Mouse (Mus musculus) ovary, postnatal 36 days (tissue): ENCODE results near the gene Odf2.

Experiments
- DNase-seq: peaks from one replicate; pipeline ENCODE4 v3.0.0; 2022; ENCODE audit warnings: low spot score, mixed read lengths

Gene Odf2

DNA sequence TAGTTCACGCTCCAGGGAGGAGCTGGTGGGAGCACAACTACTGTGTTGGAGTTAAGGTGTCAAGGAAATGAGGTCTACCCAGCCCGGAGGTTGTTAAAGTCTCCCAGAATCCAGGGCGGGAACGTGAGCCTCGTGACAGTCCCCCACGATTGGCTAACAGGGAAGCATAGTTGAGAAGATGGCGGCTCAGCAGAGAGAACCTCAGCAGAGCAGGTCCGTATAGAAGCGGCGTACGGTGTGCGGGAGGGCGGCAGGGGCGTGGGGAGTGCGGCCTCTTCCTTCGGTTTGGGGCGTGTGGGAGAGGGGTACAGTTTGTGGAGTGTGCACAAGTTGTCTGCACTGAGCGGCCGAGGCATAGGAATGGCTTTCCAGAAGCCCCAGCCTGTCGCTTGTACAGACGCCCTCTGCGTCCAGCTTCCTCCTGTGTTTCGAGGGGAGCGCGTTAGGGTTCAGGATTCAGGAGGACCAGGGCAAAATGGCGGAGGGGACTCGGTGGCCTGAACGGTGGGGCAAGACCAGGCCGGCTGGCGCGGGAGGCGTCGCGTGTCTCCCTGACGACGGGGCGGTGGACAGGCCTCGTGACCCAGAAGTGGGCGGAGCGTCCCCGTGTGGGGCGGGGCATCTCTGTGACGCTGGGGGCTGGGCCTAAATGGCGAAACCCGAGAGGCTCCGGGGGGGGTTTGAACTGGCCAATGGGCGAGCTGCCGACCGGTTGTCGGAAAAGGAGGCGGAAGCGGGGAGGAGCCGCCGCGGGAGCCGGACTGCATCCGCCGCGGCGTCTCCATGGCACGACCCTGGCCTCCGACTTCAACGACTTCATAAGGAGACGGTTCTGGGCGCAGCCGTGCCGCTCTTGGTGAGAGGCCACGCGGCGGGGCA, at the start of gene Odf2:
Odf2 (plus strand) TSS at position 156 of the 879 bp plus-strand sequence.
- peak; percentile 100 for DNase-seq

DNA sequence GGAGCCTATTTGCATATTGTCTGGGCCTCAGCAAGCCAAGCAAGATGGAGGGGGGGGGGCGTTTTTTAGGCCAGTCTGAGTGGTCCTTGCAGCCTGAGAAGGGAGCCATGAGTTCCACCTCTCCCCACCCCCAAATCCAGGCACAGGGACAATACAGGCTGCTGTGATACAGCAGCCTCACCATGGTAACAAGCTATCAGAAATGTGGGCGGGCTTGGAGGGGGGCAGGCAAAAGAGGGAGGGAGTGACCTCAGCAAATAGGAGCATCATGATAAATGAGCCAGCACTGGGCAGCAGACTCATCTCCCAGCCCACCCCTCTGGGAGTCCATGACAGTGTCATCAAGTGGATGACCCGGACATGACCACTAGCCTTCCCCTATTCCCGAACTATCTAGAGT, 49.6 kb upstream of the Odf2 start:
- no peak for DNase-seq

DNA sequence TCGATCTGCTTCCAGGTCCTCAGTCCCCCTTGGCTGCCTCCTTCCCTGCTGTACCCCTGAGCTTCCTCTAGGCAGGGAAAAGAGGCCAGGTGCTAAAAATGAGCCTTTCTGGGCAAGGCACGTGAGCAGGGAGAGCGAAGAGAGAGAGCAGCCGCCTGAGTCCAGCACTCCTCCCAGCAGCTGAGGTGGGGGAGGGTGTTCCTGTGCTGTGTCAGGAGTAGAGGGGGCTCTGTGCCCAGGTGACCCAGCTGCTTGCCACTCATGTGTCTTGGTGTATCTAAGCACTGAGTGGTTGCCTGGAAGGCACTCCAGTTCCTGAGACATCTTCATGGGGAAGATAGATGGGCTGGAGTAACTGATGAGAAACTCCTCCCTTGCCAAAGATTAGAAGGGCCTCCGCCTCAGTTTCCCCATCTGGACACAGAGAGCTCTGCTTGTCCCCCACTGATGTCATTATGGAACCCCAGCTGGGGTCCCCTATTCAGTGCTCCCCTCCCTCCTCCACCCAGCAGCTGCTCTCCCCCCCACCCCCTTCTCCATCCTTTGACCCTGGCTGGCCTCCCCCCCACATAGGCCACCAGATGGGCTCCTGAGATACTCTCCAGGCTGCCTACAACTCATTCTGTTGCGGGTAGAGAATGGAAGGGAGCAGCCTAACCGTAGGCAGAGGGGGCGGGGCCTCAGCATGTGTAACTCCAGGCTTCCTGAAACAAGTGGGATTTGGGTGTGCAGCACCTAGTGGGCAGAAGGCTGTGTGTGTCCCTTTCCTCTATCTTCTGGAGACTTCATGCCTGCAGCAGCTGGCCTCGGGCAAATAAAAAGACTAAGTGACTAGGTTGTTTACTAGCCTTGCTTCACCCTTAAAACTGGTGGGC, 45.6 kb upstream of the Odf2 start:
- DNase-seq: no peak

DNA sequence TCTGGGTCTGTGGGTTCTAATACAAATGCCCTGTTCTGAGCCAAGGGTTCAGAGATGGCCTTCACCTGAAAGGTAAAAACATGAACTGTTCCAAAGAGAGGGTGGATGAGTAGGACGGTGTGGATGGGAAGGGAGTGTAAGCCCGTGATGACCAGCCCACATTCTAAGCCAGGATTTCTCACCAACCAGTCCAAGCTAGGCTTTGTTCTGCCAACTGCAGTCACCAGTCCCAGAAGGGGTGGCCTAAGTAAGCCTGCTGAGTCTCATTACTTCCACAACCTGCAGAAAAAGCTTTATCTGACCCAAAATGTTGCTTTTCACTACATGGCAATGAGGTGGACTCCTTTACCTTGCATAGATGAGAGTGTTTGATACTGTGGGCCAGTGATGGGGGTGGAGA, 44.9 kb upstream of the Odf2 start:
- no peak for DNase-seq

DNA sequence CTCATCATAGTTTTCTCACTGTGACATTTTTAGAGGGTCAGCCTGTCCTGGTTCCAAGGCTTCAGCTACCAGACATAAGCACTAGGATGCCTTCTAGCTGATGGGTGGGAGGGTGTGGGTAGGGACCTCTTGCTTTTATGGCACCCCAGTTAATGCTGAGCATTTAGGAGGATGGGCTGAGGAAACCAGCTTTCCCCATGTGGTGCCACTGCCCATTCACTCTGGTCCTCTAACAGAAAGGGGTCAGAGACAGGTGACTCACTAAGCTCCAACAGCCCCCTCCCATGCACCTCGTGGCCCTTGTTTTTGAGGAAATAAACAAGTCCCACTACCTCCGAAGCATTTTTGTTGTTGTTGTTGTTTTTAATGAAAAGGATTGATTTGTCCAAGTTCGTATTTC, 44.4 kb upstream of the Odf2 start:
- DNase-seq: no peak

DNA sequence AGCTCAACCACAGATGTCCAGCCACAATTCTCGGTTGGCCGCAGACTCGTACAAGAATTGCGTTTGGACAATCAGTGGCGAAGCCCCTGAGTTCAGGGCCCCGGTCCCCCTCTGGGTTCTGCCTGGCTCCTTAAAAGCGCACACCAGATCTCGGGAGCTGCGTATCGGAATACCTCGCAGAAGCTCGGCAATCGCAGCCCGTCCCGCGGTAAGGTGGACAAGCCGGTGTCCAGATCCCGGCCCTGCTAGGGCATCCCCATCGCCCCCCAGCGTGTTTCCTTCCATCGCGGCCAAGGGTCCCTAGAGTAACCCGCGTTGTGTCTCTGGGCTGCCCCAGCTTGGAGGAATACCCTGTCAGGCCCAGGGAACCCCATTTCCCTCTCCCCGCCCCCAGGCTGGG, 43.4 kb upstream of the Odf2 start:
- DNase-seq: no peak

DNA sequence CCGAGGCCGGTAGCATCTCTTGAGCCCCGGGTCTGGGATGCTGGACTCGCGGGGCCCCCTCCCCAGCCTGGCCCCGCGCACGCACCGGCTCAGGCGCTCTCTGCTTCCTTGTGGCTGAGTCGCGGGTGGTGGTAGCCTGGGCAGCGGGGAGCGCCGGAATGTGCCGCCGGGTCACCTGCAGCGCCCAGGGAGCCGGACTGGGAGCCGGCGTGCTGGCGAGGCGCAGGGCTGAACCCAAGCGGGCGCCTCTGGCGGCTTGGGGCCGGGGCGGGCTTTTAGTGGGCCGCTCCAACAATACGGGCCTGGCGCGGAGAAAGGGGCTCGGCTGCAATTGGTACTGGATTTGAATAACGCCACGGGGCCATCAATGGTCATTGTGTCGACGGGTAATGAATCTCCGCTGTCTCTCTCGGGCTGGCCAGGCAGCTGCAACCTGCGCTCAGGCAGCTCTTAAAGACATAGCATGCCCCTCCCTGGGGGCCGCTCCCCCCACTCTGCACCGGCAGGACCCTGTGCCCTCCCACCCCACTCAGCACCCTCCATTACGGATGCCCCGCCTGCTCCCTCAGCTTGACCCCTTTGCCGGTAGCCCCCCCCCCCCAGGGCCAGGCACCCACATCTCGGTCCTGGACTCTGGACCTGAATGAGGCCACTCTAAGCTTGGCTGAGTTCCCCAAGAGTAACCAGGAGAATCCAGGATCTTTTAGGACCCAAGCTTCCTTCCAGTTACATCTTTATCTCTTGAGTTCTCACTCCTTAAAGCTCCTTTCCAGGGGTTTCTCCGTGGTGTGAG, 42.8 kb upstream of the Odf2 start:
- no peak for DNase-seq

DNA sequence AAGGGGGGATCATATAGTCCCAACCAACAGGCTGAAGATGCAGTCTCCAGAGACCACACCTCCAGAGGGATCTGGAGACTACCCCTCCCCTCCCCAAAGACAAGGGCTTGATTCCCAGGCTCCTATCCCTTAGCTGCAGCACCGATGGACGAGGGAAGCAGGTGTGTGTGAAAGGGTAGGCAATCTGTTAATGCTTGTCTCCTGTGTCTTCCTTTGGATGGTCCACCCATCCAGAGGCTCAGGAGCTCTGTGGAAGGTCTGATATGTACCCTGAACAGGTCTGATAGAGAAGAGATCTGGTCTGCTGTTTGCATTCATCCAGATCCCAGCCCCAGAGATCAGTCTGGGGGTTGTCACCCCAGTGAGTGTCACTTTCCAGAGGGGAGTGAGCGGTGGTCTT, 42.1 kb upstream of the Odf2 start:
- DNase-seq: no peak

DNA sequence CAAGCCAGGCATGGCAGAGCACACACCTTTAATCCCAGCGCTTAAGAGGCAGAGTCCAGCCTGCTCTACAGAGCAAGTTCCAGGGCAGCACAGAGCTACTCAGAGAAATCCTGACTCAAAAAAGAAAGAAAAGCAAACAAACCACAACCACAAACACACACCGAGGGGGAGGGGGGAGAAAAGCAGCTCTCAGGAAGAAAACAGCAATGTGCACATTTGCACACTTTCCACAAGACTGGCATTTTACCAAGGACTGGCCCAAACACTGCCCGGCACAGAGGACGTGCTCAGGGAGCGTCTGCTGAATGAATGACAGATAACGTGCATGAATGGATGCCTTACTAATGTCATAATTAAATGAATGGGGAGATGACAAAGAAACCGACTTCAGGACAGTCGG, 40.0 kb upstream of the Odf2 start:
- DNase-seq: no peak

DNA sequence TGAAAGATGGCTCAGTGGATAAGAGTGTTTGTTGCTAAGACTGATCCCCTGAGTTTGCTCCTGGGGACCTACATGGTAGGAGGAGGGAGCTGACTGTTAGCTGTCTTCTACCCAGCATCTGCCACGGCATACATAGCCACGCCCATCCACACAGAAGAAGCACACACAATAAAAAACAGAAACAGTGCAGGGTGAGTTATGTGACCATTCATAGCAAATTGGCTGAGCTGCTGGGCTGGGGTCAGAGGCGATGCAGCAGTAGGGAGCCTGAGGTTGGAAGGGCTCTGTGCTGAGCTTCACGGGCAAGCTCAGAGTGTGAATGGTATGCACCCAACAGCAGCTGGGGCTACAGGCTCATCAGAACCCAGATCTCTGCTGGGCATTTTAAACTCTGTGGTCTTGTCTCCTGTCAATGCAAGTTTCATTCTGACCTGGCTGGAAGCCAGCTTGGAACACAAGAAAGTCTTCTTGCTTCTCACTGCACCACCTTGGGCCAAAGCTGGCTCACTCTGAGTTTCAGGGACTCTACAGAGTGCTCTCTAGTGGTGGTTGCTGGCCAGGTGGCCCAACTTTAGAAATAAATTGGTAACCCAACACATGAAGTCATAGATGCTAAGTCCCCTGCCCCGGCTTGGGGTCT, 39.1 kb upstream of the Odf2 start:
- DNase-seq: no peak

DNA sequence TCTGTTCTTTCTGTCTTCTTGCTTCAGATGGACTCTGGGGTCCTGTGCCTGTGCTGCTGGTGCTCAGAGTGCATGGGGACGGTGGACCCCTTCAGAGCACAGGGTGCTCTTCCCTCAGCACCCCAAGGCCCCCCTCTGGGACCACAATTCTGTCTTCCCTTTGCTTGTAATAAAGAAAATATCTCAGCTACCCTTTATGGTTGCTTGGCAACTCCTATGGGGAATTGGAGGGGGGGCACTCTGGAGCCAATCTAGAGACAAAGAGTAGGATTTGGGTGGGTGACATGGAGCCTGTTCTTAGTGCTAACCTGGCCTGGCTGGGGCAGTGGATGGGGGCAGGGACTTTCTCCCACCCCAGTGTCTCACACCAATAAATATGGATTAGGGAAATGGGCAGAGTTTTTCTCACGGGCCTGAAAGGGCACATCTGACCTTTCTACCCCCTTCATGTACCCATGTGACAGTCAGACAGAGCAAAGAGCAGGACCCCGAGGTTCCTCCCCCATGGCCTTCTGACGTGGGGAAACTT, 36.0 kb upstream of the Odf2 start:
- DNase-seq: no peak

DNA sequence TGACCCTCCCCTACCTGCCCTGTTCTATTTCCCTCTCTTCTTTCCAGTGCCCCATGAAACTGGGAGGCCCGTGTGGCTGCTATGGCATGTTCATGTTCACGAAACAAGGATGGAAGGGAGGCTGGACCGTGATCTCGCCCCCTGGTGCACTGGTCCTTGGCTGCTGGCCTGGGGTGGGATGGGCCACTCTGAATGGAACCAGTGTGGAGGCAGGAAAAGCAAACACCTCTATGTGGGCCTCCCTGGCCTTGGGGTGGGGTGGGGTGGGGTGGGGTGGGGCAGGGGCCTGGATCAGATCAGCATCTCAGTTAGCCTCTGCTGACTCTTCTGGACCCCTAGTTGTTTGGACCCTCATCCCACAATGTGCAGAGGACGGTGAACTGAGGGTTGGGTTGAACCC, 35.3 kb upstream of the Odf2 start:
- no peak for DNase-seq

DNA sequence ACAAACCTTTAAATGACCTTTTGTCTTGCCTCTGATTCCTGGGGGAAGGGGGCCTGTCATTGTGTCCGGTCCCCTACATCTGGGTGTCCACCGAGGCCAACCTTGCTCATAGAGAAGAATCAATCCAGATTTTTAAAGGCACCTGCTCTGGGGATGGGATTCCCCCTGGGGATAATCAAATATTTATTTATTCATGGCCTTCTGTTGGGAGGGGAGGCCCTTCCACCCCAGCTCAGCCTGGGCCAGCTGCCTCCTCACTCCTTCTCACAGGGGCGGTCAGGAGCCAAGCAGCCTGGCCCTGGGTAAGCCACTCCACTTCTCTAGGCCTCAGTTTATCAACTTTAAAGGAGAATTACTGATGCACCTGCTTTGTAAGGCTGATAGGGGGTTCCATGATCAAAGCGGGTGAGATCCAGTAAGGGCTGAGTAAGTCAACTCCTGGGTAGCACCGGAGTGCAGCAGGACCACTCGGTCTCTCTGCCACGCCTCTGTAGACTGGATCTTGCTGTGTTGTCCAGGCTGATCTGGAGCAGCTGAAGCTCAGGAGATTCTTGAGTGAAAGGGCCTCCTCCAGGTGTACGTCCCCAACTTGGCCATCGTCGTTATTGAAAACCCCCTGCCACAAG, 33.3 kb upstream of the Odf2 start:
- DNase-seq: no peak

DNA sequence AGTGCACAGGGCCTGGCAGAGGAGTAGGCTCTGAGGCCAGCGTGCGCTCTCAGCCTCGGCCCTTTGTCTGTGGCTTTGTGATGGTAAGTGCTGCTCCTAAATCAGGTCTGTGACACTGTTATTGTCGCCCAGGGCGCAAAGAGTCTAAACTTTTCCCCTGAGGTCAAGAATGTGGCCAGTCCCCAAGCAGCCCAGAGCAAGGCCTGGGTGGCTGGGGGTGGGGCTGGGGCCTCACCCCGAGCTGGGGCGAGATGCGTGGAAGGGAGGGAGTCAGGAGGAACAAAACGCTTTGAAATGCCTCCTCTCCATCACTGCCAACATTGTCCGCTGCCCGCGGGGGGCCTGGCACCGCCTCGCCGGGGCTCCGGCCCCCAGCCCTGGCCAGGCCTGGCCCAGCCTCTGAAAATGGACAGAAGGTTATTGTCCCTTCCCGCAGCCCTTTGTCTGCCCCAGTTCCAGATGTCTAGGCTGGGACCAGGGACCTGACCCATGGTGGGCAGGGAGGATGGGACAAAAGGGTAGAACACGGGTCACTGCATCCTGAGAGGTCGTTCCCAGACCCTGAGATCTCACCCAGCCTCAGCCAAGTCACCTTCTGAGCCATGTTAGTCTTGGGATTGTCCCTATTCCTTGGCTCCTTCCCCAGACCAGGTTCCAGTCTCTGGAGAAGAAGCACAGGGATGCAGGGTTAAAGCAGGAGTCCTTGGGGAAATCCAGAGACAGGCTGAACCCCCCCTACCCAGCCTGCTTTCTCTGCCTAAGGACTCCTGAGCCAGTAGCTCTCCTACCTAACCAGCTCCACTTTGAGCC, 32.4 kb upstream of the Odf2 start:
- no peak for DNase-seq

DNA sequence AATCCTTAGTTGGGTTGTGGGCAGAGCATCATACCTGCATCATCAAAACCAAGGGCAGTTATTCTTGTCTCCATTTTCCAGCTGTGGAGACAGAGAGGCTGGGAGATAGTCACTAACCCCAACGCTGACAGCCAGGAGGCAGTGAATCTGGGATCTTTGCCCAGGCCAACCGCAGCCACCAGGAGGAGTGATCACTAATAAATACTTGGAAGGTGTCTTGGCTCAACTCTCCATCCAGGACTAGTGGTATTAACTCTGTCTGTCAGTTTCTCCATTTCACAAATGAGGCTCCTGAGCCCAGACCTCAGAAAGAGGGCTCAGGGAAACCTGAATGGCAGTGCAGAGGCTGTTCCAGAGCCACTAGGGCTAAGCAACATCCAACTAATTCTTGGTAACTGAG, 31.7 kb upstream of the Odf2 start:
- no peak for DNase-seq

DNA sequence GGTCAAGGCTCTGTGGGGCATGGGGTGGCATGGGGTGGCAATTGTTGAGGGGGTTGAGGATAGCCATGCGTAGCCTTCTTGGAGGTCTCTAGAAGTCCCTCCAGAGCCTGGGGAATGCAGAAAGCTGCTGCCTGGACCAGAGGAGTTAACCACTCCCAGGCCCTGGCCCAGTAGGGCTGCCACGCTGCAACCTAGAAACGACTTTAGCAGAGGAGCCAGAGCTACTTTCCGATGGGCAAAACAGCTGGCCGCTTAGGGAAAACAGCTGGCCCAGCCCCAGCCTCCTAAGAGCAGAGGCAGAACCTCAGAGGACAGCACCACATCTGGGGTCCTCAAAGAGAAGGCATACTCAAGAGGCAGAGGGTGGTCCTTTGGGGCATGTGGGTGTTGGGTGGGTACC, 31.1 kb upstream of the Odf2 start:
- no peak for DNase-seq

DNA sequence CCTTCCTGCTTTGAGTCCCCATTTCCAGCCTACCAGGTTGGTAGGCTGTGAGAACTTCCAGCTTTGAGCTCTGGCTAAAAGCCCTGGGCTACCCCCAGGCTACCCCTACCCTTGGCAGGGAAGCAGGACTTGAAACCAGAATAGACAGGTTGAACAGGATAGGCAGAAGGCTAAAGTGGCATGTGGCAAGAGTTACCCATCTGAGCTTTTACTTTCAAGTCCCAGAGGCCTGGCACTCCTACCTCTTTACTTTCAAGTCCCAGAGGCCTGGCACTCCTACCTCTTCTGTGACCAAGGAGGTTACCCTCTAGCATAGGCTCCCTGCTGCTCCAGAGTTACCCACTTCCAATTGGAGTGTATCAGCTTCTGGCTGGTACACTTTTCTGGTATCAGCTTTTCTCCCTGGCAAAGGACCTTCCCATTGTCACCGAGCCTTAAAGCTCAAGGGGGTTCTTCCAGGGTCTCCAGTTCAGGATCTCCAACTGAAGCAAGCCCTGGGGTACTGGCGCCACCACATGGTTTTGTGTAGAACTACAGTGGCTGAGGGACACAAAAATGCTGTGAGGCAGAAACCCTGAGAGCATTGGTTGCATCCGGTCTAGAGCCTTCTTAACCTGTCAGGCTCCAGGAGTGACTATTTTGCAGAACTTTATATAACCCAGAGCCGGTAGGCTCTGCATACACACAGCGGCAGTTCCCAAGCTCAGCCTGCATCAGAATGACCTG, 30.1 kb upstream of the Odf2 start:
- peak; percentile 29 for DNase-seq

DNA sequence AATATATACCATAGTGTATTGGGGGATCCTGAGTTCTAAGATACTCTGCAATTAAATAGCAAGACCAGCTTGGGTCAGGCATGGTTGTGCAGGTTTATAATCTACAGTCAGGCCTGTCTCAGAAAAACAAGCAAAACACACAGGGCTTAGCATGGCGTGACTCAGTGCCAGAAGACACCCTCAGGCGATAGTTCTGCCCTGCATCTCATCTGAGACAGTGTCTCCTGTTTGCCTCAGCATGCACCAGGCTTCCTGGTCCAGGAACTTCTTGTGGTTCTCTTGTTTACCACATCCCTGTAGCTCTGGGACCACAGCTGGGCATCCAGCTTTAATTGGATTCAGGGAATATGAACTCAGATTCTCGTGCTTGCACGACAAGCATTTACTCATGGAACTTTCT, 23.9 kb upstream of the Odf2 start:
- DNase-seq: no peak

DNA sequence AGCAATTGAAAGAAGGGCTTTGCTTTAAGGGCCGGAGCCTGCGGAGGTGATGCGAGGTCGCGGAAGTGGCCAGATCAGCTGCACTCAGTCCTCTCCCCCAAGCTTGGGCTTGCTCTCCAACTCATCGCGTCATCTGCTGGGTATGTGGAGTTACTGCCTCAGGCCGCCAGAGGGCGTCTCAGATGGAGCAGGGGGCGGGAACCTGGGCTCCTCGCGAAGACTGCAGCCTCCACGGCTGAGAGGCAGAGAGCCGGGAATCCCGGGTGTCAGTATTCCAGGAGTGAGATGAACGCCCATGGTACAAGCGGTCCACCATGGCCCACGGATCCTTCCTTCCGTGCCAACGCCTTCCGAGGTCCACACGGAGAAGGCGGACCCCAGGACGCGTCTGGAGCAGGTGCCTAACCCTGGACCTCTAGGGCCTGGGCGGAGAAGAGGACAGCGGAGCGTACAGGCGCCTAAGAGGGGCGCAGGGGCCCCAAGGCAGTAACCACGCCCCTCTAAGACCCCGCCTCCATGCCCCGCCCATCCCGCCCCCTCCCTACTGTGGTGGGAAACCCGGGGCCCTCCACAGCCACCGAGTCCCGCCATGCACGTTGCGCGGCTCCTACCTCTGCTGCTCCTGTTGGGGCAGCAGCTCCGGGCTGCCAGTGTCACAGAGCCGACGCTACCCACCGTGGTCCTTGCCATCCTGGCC, 19.9 kb upstream of the Odf2 start, which contains the start of gene Cercam:
Cercam (plus strand) TSS at position 216 of the 697 bp plus-strand sequence.
- DNase-seq: peak; percentile 86
